Mouse (Mus musculus) left cerebral cortex, postnatal 36 days (tissue): ENCODE data around the gene Unc5c. TPM values are rescaled to one million over a fixed set of nuclear protein-coding genes. Genes with fewer than 3 reads are reported as not detected.

ENCODE experiments used
- DNase-seq, 2 experiments: peaks; one replicate each; pipeline ENCODE4 v3.0.0; 2021 to 2022; ENCODE audit warnings: low spot score in 2 of 2, mixed read lengths in 1 of 2
- intact Hi-C: fragments of 180-260 bp; cut with DNase I; formaldehyde crosslinking; loops from one replicate; pipeline ENCODE4 v1.15.1; 2025
- total RNA-seq, 2 experiments: library from RNA; stranded (reverse); gene quantifications; 2 replicates each; pipeline ENCODE4 v1.2.3; 2021

The Unc5c gene
- total RNA-seq, 2 experiments from 2014 or later, result 27.3 to 38.5 TPM

- DNase-seq, result no peak
- intact Hi-C loops, result no loop called here
Measured at GRCm38 (mm10) chr3:141501845-141502505, 37.0 kb downstream of the Unc5c start.

- DNase-seq, result no peak
- intact Hi-C loops, result no loop called here
Measured at GRCm38 (mm10) chr3:141503331-141503730, 38.3 kb downstream of the Unc5c start.

- DNase-seq, result no peak
- intact Hi-C loops, result no loop called here
Measured at GRCm38 (mm10) chr3:141509772-141510171, 44.8 kb downstream of the Unc5c start.

GRCm38 (mm10) chr3:141511253-141512038, 46.4 kb downstream of the Unc5c start:
- intact Hi-C loops, result no loop called here
- DNase-seq, result no peak

- intact Hi-C loops, result no loop called here
- DNase-seq, result no peak
Measured at GRCm38 (mm10) chr3:141528751-141529150, 63.7 kb downstream of the Unc5c start.

GRCm38 (mm10) chr3:141529599-141529998, 64.6 kb downstream of the Unc5c start:
- DNase-seq, result no peak
- intact Hi-C loops, result no loop called here

- intact Hi-C loops, result no loop called here
- DNase-seq, result no peak
Measured at GRCm38 (mm10) chr3:141533861-141534260, 68.8 kb downstream of the Unc5c start.

GRCm38 (mm10) chr3:141536857-141537256, 71.8 kb downstream of the Unc5c start:
- intact Hi-C loops, result no loop called here
- DNase-seq, result no peak

GRCm38 (mm10) chr3:141538120-141538519, 73.1 kb downstream of the Unc5c start:
- no peak for DNase-seq
- intact Hi-C loops, result no loop called here

GRCm38 (mm10) chr3:141540749-141541148, 75.7 kb downstream of the Unc5c start:
- intact Hi-C loops, result no loop called here
- DNase-seq, result no peak

GRCm38 (mm10) chr3:141547341-141547814, 82.4 kb downstream of the Unc5c start:
- DNase-seq, result no peak
- intact Hi-C loops, result no loop called here

GRCm38 (mm10) chr3:141549661-141550060, 84.6 kb downstream of the Unc5c start:
- DNase-seq, result no peak
- intact Hi-C loops, result no loop called here

GRCm38 (mm10) chr3:141552960-141553359, 87.9 kb downstream of the Unc5c start:
- DNase-seq, result no peak
- intact Hi-C loops, result no loop called here

- intact Hi-C loops, result no loop called here
- DNase-seq, result no peak
Measured at GRCm38 (mm10) chr3:141557072-141557471, 92.1 kb downstream of the Unc5c start.

- intact Hi-C loops, result no loop called here
Measured at GRCm38 (mm10) chr3:141575076-141575688, 110.2 kb downstream of the Unc5c start.

GRCm38 (mm10) chr3:141577382-141577781, 112.4 kb downstream of the Unc5c start:
- no peak for DNase-seq
- intact Hi-C loops, result no loop called here

More at GRCm38 (mm10) chr3:141575076-141575688, 110.2 kb downstream of the Unc5c start:
- no peak for DNase-seq

- intact Hi-C loops, result no loop called here
- DNase-seq, result no peak
Measured at GRCm38 (mm10) chr3:141581190-141581891, 116.3 kb downstream of the Unc5c start.

- no peak for DNase-seq
- intact Hi-C loops, result no loop called here
Measured at GRCm38 (mm10) chr3:141581892-141582214, 116.8 kb downstream of the Unc5c start.

- intact Hi-C loops, result no loop called here
Measured at GRCm38 (mm10) chr3:141583180-141583579, 118.2 kb downstream of the Unc5c start.

GRCm38 (mm10) chr3:141589392-141590012, 124.5 kb downstream of the Unc5c start:
- no peak for DNase-seq
- intact Hi-C loops, result no loop called here

More at GRCm38 (mm10) chr3:141583180-141583579, 118.2 kb downstream of the Unc5c start:
- no peak for DNase-seq
